Mouse (Mus musculus): Measurements from ENCODE around the gene Cryba4. TPM values are rescaled to one million over a fixed set of nuclear protein-coding genes. Genes with fewer than 3 reads are reported as not detected.
A peak's percentile ranks its signal among the peaks of the same experiment; 100 is the strongest.

Cryba4 gene
- total and polyA plus RNA-seq, 2 experiments: 0.17 to 0.37 TPM

GRCm38 (mm10) chr5:112276267-112276873 lies 24.1 kb upstream of the Cryba4 start, which contains the start of gene Tpst2:
Gene Tpst2 (plus strand): TSS chr5:112276691.
- peaks cover 24% of the 10 kb centered on the region for H3K4me1 ChIP-seq (ENCODE audit: control insufficient read depth, insufficient read depth, low read length)
- peak within 1 kb of the TSS; percentile 89 for H3K27ac ChIP-seq (replicated peaks; ENCODE audit: insufficient read depth, low read depth, low read length)

GRCm38 (mm10) chr5:112275021-112275804 lies 22.9 kb upstream of the Cryba4 start:
- no peaks in the 10 kb centered on the region for H3K27me3 ChIP-seq (ENCODE audit: control insufficient read depth, insufficient read depth, low read length)
- no peak overlapping the region for H3K9ac ChIP-seq (ENCODE audit: low read depth, low read length)
- 68% methylated on average over 4 of the region's 4 CpGs for WGBS
- H3K79me2 ChIP-seq (ENCODE audit: control insufficient read depth, insufficient read depth, low read length): peaks cover 9% of the 10 kb centered on the region; the same call in 1 of the 2 replicates
- DNase-seq (ENCODE audit: extremely low read depth, low read depth, low spot score): no peak
- no peak overlapping the region for H3K4me3 ChIP-seq (ENCODE audit: insufficient read depth, low read depth, low read length)
- H3K27ac ChIP-seq (replicated peaks; ENCODE audit: insufficient read depth, low read depth, low read length): no peak overlapping the region
- H3K36me3 ChIP-seq (ENCODE audit: control insufficient read depth, insufficient read depth, low read length): no peaks in the 10 kb centered on the region
- TF ChIP-seq CTCF (IDR thresholded peaks at IDR 0.05; ENCODE audit: low read depth, low read length) (no peak), POLR2A (IDR thresholded peaks at IDR 0.05; ENCODE audit: extremely low read depth, insufficient read depth, low read length) (no peak)
- peaks cover 16% of the 10 kb centered on the region for H3K4me1 ChIP-seq (ENCODE audit: control insufficient read depth, insufficient read depth, low read length)

More at GRCm38 (mm10) chr5:112276267-112276873, 24.1 kb upstream of the Cryba4 start, which contains the start of gene Tpst2:
- peak within 1 kb of the TSS; percentile 73 for H3K4me3 ChIP-seq (ENCODE audit: insufficient read depth, low read depth, low read length)
- peak; percentile 90 for DNase-seq (ENCODE audit: extremely low read depth, low read depth, low spot score)
- peaks cover 12% of the 10 kb centered on the region; the same call in 1 of the 2 replicates for H3K79me2 ChIP-seq (ENCODE audit: control insufficient read depth, insufficient read depth, low read length)
- peak within 1 kb of the TSS; percentile 89 for H3K9ac ChIP-seq (ENCODE audit: low read depth, low read length)
- no peaks in the 10 kb centered on the region for H3K27me3 ChIP-seq (ENCODE audit: control insufficient read depth, insufficient read depth, low read length)
- under 1% methylated on average over 61 of the region's 62 CpGs for WGBS
- TF ChIP-seq POLR2A (IDR thresholded peaks at IDR 0.05; ENCODE audit: extremely low read depth, insufficient read depth, low read length): peak; percentile 85
- TF ChIP-seq CTCF (IDR thresholded peaks at IDR 0.05; ENCODE audit: low read depth, low read length): no peak
- H3K36me3 ChIP-seq (ENCODE audit: control insufficient read depth, insufficient read depth, low read length): no peaks in the 10 kb centered on the region

GRCm38 (mm10) chr5:112273746-112274463 lies 21.6 kb upstream of the Cryba4 start:
- Histone ChIP-seq H3K27me3 (ENCODE audit: control insufficient read depth, insufficient read depth, low read length) (no peaks in the 10 kb centered on the region), H3K4me3 (ENCODE audit: insufficient read depth, low read depth, low read length) (no peak overlapping the region), H3K79me2 (ENCODE audit: control insufficient read depth, insufficient read depth, low read length) (peaks cover 9% of the 10 kb centered on the region; the same call in 1 of the 2 replicates), H3K9ac (ENCODE audit: low read depth, low read length) (no peak overlapping the region), H3K36me3 (ENCODE audit: control insufficient read depth, insufficient read depth, low read length) (no peaks in the 10 kb centered on the region), H3K27ac (replicated peaks; ENCODE audit: insufficient read depth, low read depth, low read length) (no peak overlapping the region), H3K4me1 (ENCODE audit: control insufficient read depth, insufficient read depth, low read length) (peaks cover 7% of the 10 kb centered on the region)
- no peak for TF ChIP-seq CTCF (IDR thresholded peaks at IDR 0.05; ENCODE audit: low read depth, low read length)
- TF ChIP-seq POLR2A (IDR thresholded peaks at IDR 0.05; ENCODE audit: extremely low read depth, insufficient read depth, low read length): no peak
- no peak for DNase-seq (ENCODE audit: extremely low read depth, low read depth, low spot score)
- WGBS: 60% methylated on average over 2 of the region's 2 CpGs

- no peaks in the 10 kb centered on the region; the same call in 1 of the 2 replicates for H3K4me1 ChIP-seq (ENCODE audit: control insufficient read depth, insufficient read depth, low read length)
- H3K27me3 ChIP-seq (ENCODE audit: control insufficient read depth, insufficient read depth, low read length): no peaks in the 10 kb centered on the region
- no peak for DNase-seq (ENCODE audit: extremely low read depth, low read depth, low spot score)
- no peak overlapping the region for H3K9ac ChIP-seq (ENCODE audit: low read depth, low read length)
- H3K27ac ChIP-seq (replicated peaks; ENCODE audit: insufficient read depth, low read depth, low read length): no peak overlapping the region
- WGBS: 73% methylated on average over 2 of the region's 2 CpGs
- no peak for TF ChIP-seq POLR2A (IDR thresholded peaks at IDR 0.05; ENCODE audit: extremely low read depth, insufficient read depth, low read length)
- no peak for TF ChIP-seq CTCF (IDR thresholded peaks at IDR 0.05; ENCODE audit: low read depth, low read length)
- H3K36me3 ChIP-seq (ENCODE audit: control insufficient read depth, insufficient read depth, low read length): no peaks in the 10 kb centered on the region
- no peak overlapping the region for H3K4me3 ChIP-seq (ENCODE audit: insufficient read depth, low read depth, low read length)
- peaks cover 5% of the 10 kb centered on the region; the same call in 1 of the 2 replicates for H3K79me2 ChIP-seq (ENCODE audit: control insufficient read depth, insufficient read depth, low read length)
Measured at GRCm38 (mm10) chr5:112272934-112273333, 20.6 kb upstream of the Cryba4 start.

GRCm38 (mm10) chr5:112270764-112271541 lies 18.6 kb upstream of the Cryba4 start:
- WGBS: 68% methylated on average over 24 of the region's 24 CpGs
- H3K27ac ChIP-seq (replicated peaks; ENCODE audit: insufficient read depth, low read depth, low read length): no peak overlapping the region
- no peak for DNase-seq (ENCODE audit: extremely low read depth, low read depth, low spot score)
- no peaks in the 10 kb centered on the region for H3K36me3 ChIP-seq (ENCODE audit: control insufficient read depth, insufficient read depth, low read length)
- TF ChIP-seq POLR2A (IDR thresholded peaks at IDR 0.05; ENCODE audit: extremely low read depth, insufficient read depth, low read length) (no peak), CTCF (IDR thresholded peaks at IDR 0.05; ENCODE audit: low read depth, low read length) (no peak)
- H3K9ac ChIP-seq (ENCODE audit: low read depth, low read length): no peak overlapping the region
- H3K4me3 ChIP-seq (ENCODE audit: insufficient read depth, low read depth, low read length): no peak overlapping the region
- no peaks in the 10 kb centered on the region for H3K4me1 ChIP-seq (ENCODE audit: control insufficient read depth, insufficient read depth, low read length)
- H3K27me3 ChIP-seq (ENCODE audit: control insufficient read depth, insufficient read depth, low read length): no peaks in the 10 kb centered on the region
- H3K79me2 ChIP-seq (ENCODE audit: control insufficient read depth, insufficient read depth, low read length): no peaks in the 10 kb centered on the region
